Mouse (Mus musculus): ENCODE data around the gene Hormad2.

- TF ChIP-seq CTCF (IDR thresholded peaks at IDR 0.05; ENCODE audit: borderline replicate concordance, control insufficient read depth, extremely low read depth, insufficient read depth, low read length, poor library complexity) (no peak), POLR2A (IDR thresholded peaks at IDR 0.05; ENCODE audit: control insufficient read depth, extremely low read depth, insufficient read depth, low read length, poor library complexity) (no peak)
Measured at GRCm38 (mm10) chr11:4339275-4339674, 101.6 kb downstream of the Hormad2 start.

Data from thymus, adult 2 months (tissue).